Mouse (Mus musculus) mouse trophoblast stem cell (cell line): ENCODE results near the gene Trim34b.
"Not testable (repeated sequence)": the region's sequence is repeated elsewhere in the genome, so short reads cannot be mapped to it uniquely, and the experiment has no call there.

Experiments
- in situ Hi-C, 2 experiments: fragments of 300-500 bp; cut with MseI, MboI; formaldehyde crosslinking; loops; 2 replicates in 1 of 2; 3 replicates in 1 of 2; pipeline ENCODE4 v1.15.1; 2025

Gene Trim34b

GRCm38 (mm10) chr7:104329171-104329570 is at the start of gene Trim34b:
Trim34b (plus strand) TSS chr7:104329471.
- in situ Hi-C loops = not testable (repeated sequence)

DNA sequence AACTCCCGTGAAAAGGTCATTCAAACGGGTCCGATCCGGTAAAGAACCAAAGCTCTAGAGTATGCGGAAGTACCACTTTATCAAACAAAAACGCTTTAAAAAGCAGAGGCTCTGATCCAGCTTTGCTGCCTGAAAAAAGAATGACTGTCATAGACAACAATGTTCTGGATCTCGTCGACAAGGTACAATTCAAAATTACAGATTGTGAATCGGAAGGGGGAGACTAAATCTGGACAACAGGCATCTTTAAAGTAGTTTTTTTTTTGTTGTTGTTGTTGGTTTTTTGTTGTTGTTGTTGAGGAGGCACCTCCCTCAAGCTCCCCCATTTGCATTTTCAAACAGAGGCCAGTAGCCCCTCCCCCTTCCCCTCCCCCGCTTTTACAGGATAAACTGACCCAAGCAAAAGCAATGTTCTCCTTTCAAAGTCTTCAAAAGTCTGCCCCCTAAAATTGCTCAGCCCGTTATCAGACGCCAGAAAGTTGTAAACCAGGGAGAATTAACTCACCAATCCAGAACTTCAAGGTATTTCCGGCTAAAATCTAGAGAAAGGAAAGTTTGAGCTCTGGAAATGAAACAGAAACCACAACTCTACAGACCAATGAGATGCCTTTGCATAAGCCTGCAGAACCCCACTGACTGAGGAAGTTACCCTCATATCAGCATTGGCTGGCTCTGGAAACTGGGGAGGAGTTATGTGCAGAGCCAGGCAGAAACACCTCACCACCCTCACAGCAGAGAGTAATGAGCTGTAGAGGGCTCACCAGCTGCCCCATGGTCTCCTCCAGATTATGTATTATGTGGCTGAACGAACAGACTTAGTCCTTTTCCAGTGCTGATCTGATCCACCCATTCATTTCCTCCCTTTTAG is 41.5 kb upstream of the Trim34b start, which contains the start of gene Trim5:
TSS of gene Trim5 (minus strand) at position 519 of the 868 bp plus-strand sequence.
- in situ Hi-C loops = not testable (repeated sequence)

- in situ Hi-C loops = no loop called here
These were observed 38.6 kb upstream of the Trim34b start for GRCm38 (mm10) chr7:104290641-104291040.

DNA sequence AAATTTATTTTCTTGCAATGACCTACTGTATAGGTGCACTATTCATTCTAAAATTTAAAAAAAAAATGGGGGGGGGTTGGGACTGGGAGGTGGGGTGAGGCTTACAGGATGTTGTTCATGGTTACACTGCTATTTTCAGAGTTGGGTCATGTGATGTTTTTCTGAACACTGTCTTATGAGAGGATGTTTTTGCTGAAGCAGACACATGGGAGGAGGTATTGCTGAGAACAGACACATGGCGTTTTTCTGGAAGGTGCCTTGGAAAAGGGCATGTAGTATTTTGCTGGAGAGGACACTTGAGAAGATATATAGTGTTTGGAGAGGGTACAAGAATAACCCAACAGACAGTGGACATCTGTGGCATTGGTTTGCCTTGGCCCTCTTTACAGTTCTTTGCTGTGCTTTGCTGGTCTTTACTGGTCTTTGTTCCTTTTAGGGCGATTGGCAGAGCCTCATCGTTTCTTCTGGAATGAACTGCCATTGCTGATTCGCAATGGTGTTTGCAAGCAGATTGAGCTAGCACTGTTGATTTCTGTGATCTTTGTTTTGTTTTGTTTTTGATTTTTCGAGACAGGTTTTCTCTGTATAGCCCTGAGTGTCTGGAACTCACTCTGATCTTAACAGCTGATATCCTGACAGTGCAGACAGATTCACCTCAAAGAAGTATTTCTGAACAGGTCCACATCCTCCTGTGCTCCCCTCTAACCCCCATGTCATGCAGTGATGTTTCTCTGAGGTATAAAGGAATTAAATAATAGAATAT is 37.5 kb upstream of the Trim34b start:
- in situ Hi-C loops = no loop called here

GRCm38 (mm10) chr7:104314796-104315353 is 14.4 kb upstream of the Trim34b start:
- in situ Hi-C loops = no loop called here

DNA sequence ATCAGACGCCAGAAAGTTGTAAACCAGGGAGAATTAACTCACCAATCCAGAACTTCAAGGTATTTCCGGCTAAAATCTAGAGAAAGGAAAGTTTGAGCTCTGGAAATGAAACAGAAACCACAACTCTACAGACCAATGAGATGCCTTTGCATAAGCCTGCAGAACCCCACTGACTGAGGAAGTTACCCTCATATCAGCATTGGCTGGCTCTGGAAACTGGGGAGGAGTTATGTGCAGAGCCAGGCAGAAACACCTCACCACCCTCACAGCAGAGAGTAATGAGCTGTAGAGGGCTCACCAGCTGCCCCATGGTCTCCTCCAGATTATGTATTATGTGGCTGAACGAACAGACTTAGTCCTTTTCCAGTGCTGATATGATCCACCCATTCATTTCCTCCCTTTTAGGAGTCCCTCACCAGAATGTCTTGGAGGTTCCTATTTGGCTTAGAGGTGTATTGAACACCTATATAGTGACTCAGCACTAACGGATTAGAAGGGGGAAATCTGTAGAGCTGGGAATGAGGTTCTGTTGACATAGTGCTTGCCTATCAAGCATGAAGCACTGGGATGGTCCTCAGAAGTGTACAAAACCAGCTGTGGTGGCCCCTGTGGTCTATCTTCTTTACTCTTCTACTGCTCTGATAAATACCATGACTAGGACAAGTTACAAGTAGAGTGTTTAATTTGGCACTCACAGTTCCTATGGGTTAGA is 13.7 kb upstream of the Trim34b start, which contains the start of gene Trim12a:
TSS of gene Trim12a (minus strand) at position 98 of the 712 bp plus-strand sequence.
- in situ Hi-C loops = not testable (repeated sequence)

- in situ Hi-C loops = no loop called here
These were observed 7.2 kb upstream of the Trim34b start for GRCm38 (mm10) chr7:104322028-104322427.

GRCm38 (mm10) chr7:104335547-104335946 is 6.3 kb downstream of the Trim34b start:
- in situ Hi-C loops = not testable (repeated sequence)

- in situ Hi-C loops = not testable (repeated sequence)
These were observed 11.5 kb downstream of the Trim34b start for GRCm38 (mm10) chr7:104340744-104341143.

- in situ Hi-C loops = not testable (repeated sequence)
These were observed 18.8 kb downstream of the Trim34b start for GRCm38 (mm10) chr7:104348043-104348442.

DNA sequence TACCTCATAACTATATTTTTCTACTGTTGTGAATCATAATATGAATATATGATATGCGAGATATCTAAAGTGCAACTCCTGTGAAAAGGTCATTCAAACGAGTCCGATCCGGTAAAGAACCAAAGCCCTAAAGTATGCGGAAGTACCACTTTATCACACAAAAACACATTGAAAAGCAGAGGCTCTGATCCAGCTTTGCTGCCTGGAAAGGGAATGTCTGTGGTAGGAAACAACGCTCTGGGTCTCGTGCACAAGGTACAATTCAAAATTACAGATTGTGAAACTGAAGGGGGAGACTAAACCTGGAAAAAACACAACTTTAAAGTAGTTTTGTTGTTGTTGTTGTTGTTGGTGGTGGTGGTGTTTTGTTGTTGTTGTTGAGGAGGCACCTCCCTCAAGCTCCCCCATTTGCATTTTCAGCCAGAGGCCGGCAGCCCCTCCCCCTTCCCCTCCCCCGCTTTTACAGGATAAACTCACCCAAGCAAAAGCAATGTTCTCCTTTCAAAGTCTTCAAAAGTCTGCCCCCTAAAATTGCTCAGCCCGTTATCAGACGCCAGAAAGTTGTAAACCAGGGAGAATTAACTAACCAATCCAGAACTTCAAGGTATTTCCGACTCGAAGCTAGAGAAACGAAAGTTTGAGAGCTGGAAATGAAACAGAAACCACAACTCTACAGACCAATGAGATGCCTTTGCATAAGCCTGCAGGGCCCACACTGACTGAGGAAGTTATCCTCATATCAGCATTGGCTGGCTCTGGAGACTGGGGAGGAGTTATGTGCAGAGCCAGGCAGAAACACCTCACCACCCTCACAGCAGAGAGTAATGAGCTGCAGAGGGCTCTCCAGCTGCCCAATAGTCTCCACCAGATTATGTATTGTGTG is 23.7 kb downstream of the Trim34b start, which contains the start of gene Trim12c:
TSS of gene Trim12c (minus strand) at position 646 of the 883 bp plus-strand sequence.
- in situ Hi-C loops = no loop called here

DNA sequence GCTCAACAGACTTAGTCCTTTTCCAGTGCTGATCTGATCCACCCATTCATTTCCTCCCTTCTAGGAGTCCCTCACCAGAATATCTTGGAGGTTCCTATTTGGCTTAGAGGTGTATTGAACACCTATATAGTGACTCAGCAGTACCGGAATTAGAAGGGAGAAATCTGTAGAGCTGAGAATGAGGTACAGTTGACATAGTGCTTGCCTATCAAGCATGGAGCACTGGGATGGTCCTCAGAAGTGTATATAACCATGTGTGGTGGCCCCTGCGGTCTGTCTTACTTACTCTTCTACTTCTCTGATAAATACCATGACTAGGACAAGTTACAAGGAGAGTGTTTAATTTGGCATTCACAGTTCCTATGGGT is 24.3 kb downstream of the Trim34b start:
- in situ Hi-C loops = no loop called here

GRCm38 (mm10) chr7:104366339-104366738 is 37.1 kb downstream of the Trim34b start:
- in situ Hi-C loops = no loop called here

DNA sequence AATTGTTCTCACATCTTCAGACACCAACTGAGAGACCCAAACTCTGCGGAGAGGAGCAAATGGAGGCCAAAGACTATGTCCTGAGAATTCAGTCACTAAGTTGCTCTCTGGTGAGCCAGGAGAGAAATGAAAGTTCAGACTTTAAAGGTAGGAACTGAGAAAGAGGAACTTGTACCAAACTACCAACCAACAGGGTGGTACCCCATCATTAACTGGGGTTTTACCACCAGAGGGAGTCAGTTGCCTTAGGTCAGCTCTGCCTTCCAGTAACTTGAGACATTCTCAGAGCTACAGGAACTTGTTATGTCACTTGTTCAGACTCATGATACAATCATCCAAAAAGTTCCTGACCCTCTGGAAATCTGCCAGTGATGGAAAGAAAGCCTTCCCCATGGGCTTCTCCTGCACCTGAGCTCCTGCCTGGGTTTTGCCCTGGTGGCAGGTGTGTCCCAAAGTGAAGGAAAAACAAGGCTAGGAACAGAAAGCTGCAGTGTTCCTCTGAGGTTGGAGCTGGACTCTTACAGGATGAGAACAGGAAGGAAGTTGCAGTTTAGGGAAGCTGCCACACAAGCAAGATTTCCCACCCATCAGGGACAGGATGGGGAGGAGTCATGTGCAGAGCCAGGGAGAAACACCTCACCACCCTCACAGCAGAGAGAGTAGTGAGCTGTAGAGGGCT is 40.6 kb downstream of the Trim34b start, which contains the start of gene Trim30b:
TSS of gene Trim30b (minus strand) at position 149 of the 679 bp plus-strand sequence.
- in situ Hi-C loops = no loop called here
